Mouse (Mus musculus) macrophage (primary cell): Measurements from ENCODE around the gene Gabbr2. TPM values are rescaled to one million over a fixed set of nuclear protein-coding genes. Genes with fewer than 3 reads are reported as not detected.
"Not testable (repeated sequence)": the region's sequence is repeated elsewhere in the genome, so short reads cannot be mapped to it uniquely, and the experiment has no call there.

Source experiments
- H3K27ac ChIP-seq: fragments of 350-480 bp; formaldehyde crosslinking; 2 replicates; pipeline ENCODE4 v1.9.0; 2021
- H3K36me3 ChIP-seq: fragments of 350-480 bp; formaldehyde crosslinking; 2 replicates; pipeline ENCODE4 v1.9.0; 2021; ENCODE audit errors: inconsistent target
- H3K4me3 ChIP-seq: fragments of 350-480 bp; formaldehyde crosslinking; 2 replicates; pipeline ENCODE4 v1.9.0; 2021; ENCODE audit errors: inconsistent target
- H3K79me2 ChIP-seq: fragments of 350-480 bp; formaldehyde crosslinking; 2 replicates; pipeline ENCODE4 v1.9.0; 2021; ENCODE audit errors: inconsistent target
- WGBS: methylation state at CpG from one replicate; pipeline ENCODE4 v1.1.7; 2026; ENCODE audit warnings: inconsistent platforms; ENCODE audit not compliant: missing documents; 5-methylcytosine and 5-hydroxymethylcytosine counted together
- polyA plus RNA-seq: library from polyadenylated mRNA; stranded (reverse); fragments of 250-400 nt; gene quantifications from 3 replicates; pipeline ENCODE4 v1.2.4, GENCODE M21; 2018; ENCODE audit warnings: inconsistent platforms

Gabbr2 gene
- polyA plus RNA-seq, 1 experiment from 2014 or later, result 0.10 TPM

DNA sequence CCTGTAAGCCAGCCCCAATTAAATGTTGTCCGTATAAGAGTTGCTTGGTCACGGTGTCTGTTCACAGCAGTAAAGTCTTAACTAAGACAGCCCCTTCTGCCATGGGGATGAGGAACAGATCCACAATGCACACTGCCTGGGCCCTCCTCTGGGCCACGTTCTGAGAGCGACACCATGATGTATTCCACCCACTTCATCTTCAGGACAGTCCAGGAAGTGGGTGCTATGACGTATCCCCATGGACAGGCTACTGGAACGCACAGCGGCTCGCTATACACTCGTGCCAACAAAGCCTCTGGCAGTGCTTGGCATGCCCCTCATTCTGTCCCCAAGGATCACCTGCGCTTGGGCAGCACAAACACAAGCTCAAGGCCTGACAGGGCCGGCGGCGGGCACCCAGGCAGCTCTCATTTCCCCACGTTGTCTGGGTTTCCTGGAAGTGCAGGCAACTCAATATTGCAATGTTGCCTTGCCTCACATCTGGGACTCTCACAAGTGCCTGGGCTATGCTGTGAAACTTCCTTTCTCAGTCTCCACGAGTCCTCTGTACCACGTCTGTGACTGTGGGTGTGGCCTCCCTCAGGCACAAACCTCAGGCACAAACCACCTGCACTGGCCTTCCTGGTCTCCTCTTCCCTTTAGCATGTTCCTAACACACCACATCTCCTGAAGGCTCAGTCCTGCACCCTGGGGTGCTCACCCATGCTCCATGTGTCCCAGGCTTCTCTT is 355.8 kb downstream of the Gabbr2 start:
- Histone ChIP-seq H3K36me3 (0 out of 2 replicates have a peak, but pooled peaks cover 5% of the 10 kb centered on the region), H3K27ac (0 out of 2 replicates have a peak overlapping the region, but pooled peaks have one; percentile 13), H3K4me3 (no peak overlapping the region), H3K79me2 (no peaks in the 10 kb centered on the region; the same call in 1 of the 2 replicates)
- WGBS, result 41% methylated on average over 10 of the region's 16 CpGs

GRCm38 (mm10) chr4:46634881-46635280 is 356.8 kb downstream of the Gabbr2 start:
- 0 out of 2 replicates have a peak, but pooled peaks cover 5% of the 10 kb centered on the region for H3K36me3 ChIP-seq
- no peak overlapping the region for H3K27ac ChIP-seq
- 97% methylated on average over 6 of the region's 6 CpGs for WGBS
- H3K4me3 ChIP-seq, result no peak overlapping the region
- no peaks in the 10 kb centered on the region; the same call in 1 of the 2 replicates for H3K79me2 ChIP-seq

DNA sequence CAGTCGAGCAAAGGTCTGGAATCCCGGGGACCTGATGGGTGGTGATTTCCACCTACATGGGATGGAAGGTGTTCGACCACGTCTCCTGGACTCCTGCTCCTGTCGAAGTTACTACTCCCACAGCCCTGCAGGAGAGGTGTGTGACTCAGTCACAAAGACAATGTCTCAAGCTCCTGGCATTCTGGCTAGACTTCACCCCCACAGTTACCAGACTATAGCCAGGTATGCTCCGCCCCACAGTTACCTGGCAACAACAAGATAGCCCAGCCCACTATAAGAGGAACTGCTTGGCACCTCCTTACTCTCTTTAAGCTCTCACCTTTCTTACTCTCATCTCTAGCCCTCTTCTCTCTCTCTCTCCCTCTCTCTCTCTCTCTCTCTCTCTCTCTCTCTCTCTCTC is 358.1 kb downstream of the Gabbr2 start:
- not testable (repeated sequence) for H3K36me3 ChIP-seq

GRCm38 (mm10) chr4:46632465-46632864 is 359.2 kb downstream of the Gabbr2 start:
- 65% methylated on average over 2 of the region's 2 CpGs for WGBS
- no peak overlapping the region for H3K4me3 ChIP-seq
- H3K36me3 ChIP-seq, result peaks cover 13% of the 10 kb centered on the region; the same call in 1 of the 2 replicates
- H3K79me2 ChIP-seq, result no peaks in the 10 kb centered on the region
- no peak overlapping the region for H3K27ac ChIP-seq

More for the DNA sequence above, 358.1 kb downstream of the Gabbr2 start:
- H3K4me3 ChIP-seq, H3K79me2 ChIP-seq, H3K27ac ChIP-seq: not testable (repeated sequence)
- WGBS, result 97% methylated on average over 6 of the region's 6 CpGs

DNA sequence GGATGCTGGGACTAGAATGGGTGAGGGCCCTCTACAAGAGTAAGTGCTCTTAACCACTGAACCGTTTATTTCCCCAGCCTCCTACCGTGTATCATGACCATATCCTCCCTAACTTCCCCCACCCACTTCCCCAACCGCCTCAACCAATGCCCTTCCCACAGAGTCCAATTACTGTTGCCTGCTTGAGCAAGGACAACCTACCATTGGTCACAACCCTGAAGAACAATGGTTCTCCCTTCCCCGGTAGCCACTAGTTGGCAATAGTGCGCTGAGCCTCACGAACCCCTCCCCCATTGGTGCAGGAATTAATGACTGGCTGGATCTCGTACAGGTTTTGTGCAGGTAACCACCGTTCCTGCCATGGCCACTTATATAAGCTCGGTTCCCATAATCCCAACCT is 361.3 kb downstream of the Gabbr2 start:
- WGBS, result 4% methylated on average over 7 of the region's 9 CpGs
- Histone ChIP-seq H3K79me2 (no peaks in the 10 kb centered on the region), H3K4me3 (no peak overlapping the region), H3K36me3 (peaks cover 13% of the 10 kb centered on the region; the same call in 1 of the 2 replicates), H3K27ac (peak overlapping the region; percentile 25; the same call in 1 of the 2 replicates)

- no peak overlapping the region for H3K4me3 ChIP-seq
- 89% methylated on average over 9 of the region's 9 CpGs for WGBS
- peaks cover 8% of the 10 kb centered on the region; the same call in 1 of the 2 replicates for H3K36me3 ChIP-seq
- H3K79me2 ChIP-seq, result no peaks in the 10 kb centered on the region
- H3K27ac ChIP-seq, result no peak overlapping the region
These were observed 362.8 kb downstream of the Gabbr2 start for GRCm38 (mm10) chr4:46628873-46629272.

GRCm38 (mm10) chr4:46628081-46628480 is 363.6 kb downstream of the Gabbr2 start:
- Histone ChIP-seq H3K79me2 (no peaks in the 10 kb centered on the region), H3K36me3 (peaks cover 8% of the 10 kb centered on the region; the same call in 1 of the 2 replicates)
- WGBS, result 96% methylated on average over 11 of the region's 11 CpGs

GRCm38 (mm10) chr4:46625101-46625500 is 366.6 kb downstream of the Gabbr2 start:
- no peaks in the 10 kb centered on the region for H3K79me2 ChIP-seq
- H3K4me3 ChIP-seq, result no peak overlapping the region
- peaks cover 8% of the 10 kb centered on the region; the same call in 1 of the 2 replicates for H3K36me3 ChIP-seq
- WGBS, result 94% methylated on average over 9 of the region's 10 CpGs
- no peak overlapping the region for H3K27ac ChIP-seq

More at GRCm38 (mm10) chr4:46628081-46628480, 363.6 kb downstream of the Gabbr2 start:
- Histone ChIP-seq H3K4me3 (no peak overlapping the region), H3K27ac (no peak overlapping the region)

- Histone ChIP-seq H3K27ac (no peak overlapping the region), H3K4me3 (no peak overlapping the region), H3K36me3 (peaks cover 3% of the 10 kb centered on the region; the same call in 1 of the 2 replicates), H3K79me2 (no peaks in the 10 kb centered on the region)
- WGBS, result 95% methylated on average over 5 of the region's 5 CpGs
These were observed 368.7 kb downstream of the Gabbr2 start for GRCm38 (mm10) chr4:46623007-46623406.

DNA sequence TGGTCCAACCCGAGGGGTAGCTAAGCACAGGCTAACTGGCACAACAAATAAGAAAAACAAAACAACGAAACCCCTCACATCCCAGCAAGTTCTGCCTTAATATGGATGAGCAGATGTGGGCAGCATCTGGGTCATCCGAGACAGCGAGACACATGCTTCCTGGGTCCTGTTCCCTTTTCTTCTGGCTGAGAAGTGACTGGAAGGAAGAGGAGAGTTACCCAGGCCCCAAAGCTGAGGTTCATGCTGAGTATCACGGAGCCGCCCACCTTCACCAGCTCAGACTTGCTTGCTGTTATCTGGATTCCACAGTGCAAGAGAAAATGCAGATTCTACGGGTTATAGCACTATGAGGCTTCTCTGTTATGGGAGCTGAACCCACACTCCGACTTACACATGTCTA is 370.7 kb downstream of the Gabbr2 start:
- no peaks in the 10 kb centered on the region for H3K79me2 ChIP-seq
- 89% methylated on average over 8 of the region's 8 CpGs for WGBS
- H3K27ac ChIP-seq, result no peak overlapping the region
- H3K4me3 ChIP-seq, result no peak overlapping the region
- H3K36me3 ChIP-seq, result no peaks in the 10 kb centered on the region

- H3K36me3 ChIP-seq, result no peaks in the 10 kb centered on the region
- no peaks in the 10 kb centered on the region for H3K79me2 ChIP-seq
- H3K4me3 ChIP-seq, result no peak overlapping the region
- WGBS, result 87% methylated on average over 23 of the region's 23 CpGs
- H3K27ac ChIP-seq, result no peak overlapping the region
These were observed 371.3 kb downstream of the Gabbr2 start for GRCm38 (mm10) chr4:46620330-46620729.

DNA sequence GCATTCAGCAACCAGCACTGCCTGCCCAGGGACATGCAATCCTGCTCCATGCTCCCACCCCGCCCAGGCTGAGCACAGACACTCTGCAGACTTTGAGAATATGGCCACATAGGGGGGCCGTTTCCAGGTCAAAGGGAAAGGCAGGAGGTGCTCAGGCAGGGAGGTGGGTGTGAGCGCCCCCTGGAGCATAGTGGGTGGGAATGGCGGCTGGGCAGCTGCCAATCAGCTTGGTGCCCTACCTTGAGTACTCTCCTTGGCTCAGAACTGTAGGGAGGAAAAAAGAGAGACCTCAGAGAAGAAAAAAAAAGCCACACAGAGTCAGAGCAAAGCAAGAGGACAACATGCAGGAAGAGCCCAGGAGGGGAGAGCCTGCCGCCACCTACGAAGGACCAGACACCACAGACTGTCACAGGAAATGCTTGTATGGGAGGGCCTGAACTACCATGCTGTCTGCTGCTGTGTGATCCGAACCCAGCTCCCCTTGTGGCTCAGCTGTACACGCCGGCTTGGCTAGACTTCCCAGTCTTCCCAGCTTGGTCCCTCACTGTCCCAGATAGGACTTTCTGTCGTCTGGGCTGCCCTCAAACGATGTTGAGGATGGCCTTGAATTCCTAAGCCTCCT is 373.4 kb downstream of the Gabbr2 start:
- H3K36me3 ChIP-seq, result no peaks in the 10 kb centered on the region

GRCm38 (mm10) chr4:46617408-46617807 is 374.3 kb downstream of the Gabbr2 start:
- Histone ChIP-seq H3K4me3 (no peak overlapping the region), H3K79me2 (no peaks in the 10 kb centered on the region), H3K36me3 (no peaks in the 10 kb centered on the region), H3K27ac (no peak overlapping the region)
- 77% methylated on average over 6 of the region's 6 CpGs for WGBS

More for the DNA sequence above, 373.4 kb downstream of the Gabbr2 start:
- Histone ChIP-seq H3K27ac (no peak overlapping the region), H3K79me2 (no peaks in the 10 kb centered on the region), H3K4me3 (no peak overlapping the region)
- WGBS, result 86% methylated on average over 11 of the region's 11 CpGs

- WGBS, result 31% methylated on average over 9 of the region's 9 CpGs
- Histone ChIP-seq H3K27ac (no peak overlapping the region), H3K36me3 (no peaks in the 10 kb centered on the region)
These were observed 377.0 kb downstream of the Gabbr2 start for GRCm38 (mm10) chr4:46614641-46615040.

DNA sequence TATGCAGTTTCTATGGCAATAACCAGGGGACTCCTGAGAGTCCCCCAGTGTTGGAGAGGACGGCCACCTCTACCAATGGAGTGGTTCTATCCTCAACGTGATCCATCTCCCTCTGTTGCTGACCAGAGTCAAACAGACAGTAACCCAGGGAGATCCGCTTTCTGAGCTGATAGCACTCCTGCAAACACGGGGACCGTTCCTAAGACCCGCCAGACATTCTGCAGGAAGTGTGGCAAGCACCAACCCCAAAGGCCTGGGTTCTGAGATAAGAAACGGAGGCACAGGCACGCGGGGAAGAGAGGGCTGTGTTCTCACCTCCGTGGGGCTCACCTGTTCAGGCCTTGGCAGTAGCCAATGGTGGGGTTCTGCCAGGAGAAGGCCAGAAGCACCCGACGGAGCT is 378.1 kb downstream of the Gabbr2 start:
- 48% methylated on average over 12 of the region's 12 CpGs for WGBS

More at GRCm38 (mm10) chr4:46614641-46615040, 377.0 kb downstream of the Gabbr2 start:
- H3K79me2 ChIP-seq, result no peaks in the 10 kb centered on the region
- no peak overlapping the region for H3K4me3 ChIP-seq

More for the DNA sequence above, 378.1 kb downstream of the Gabbr2 start:
- Histone ChIP-seq H3K4me3 (no peak overlapping the region), H3K36me3 (no peaks in the 10 kb centered on the region), H3K79me2 (no peaks in the 10 kb centered on the region), H3K27ac (no peak overlapping the region)
